Mouse (Mus musculus) forebrain, embryonic 14.5 days (tissue): ENCODE data around the gene Dhx33. TPM values are rescaled to one million over a fixed set of nuclear protein-coding genes. Genes with fewer than 3 reads are reported as not detected.
A peak's percentile ranks its signal among the peaks of the same experiment; 100 is the strongest.

Experiments
- ATAC-seq: fragments of 200-750 bp; cut with Nextera tagmentation; 2 replicates; pipeline ENCODE4 v1.8.0; 2017; ENCODE audit warnings: mild to moderate bottlenecking, moderate library complexity
- DNase-seq: peaks from one replicate; pipeline ENCODE4 v3.0.0-alpha.2; 2015; ENCODE audit warnings: low spot score
- H3K27ac ChIP-seq: fragments of 300-500 bp; sonication (generic); 2 replicates; pipeline ENCODE4 v1.5.1; 2014; ENCODE audit warnings: low read depth, mild to moderate bottlenecking, control low read depth, low read length, moderate library complexity
- H3K27me3 ChIP-seq: fragments of 300-500 bp; sonication (generic); replicated peaks from 2 replicates; pipeline ENCODE4 v1.6.1; 2014; ENCODE audit warnings: low read length, control low read depth, mixed read lengths; ENCODE audit not compliant: control insufficient read depth, insufficient read depth
- H3K36me3 ChIP-seq: fragments of 300-500 bp; sonication (generic); 2 replicates; pipeline ENCODE4 v1.6.1; 2014; ENCODE audit warnings: low read length, control low read depth; ENCODE audit not compliant: control insufficient read depth, insufficient read depth
- H3K4me1 ChIP-seq: fragments of 300-500 bp; sonication (generic); 2 replicates; pipeline ENCODE4 v1.6.1; 2014; ENCODE audit warnings: antibody characterized with exemption, low read length, control low read depth; ENCODE audit not compliant: control insufficient read depth, insufficient read depth
- H3K4me2 ChIP-seq: fragments of 300-500 bp; sonication (generic); 2 replicates; pipeline ENCODE4 v1.6.1; 2014; ENCODE audit warnings: mild to moderate bottlenecking, control low read depth, low read length
- H3K4me3 ChIP-seq: fragments of 300-500 bp; sonication (generic); 2 replicates; pipeline ENCODE4 v1.5.1; 2014; ENCODE audit warnings: low read depth, low read length, control low read depth
- H3K9ac ChIP-seq: fragments of 300-500 bp; sonication (generic); 2 replicates; pipeline ENCODE4 v1.6.1; 2014; ENCODE audit warnings: mild to moderate bottlenecking, low read length, control low read depth, moderate library complexity
- H3K9me3 ChIP-seq: fragments of 300-500 bp; sonication (generic); replicated peaks from 2 replicates; pipeline ENCODE4 v1.6.1; 2016; ENCODE audit warnings: low read length, control low read depth, mixed read lengths; ENCODE audit not compliant: control insufficient read depth
- whole genome bisulfite sequencing: fragments of 180-500 bp; shearing (Covaris S2); extraction: QIAGEN DNeasy Blood & Tissue Kit; methylation state at CpG from one replicate; pipeline ENCODE4 v1.1.7; 2014; 5-methylcytosine and 5-hydroxymethylcytosine counted together
- polyA plus RNA-seq: library from polyadenylated mRNA; unstranded; fragments of >200 nt; fragmentation: Nextera tagmentation; extraction: Ambion mirVana; gene quantifications from 2 replicates; pipeline ENCODE4 v1.2.1, GENCODE M21; 2014

Dhx33 gene
- polyA plus RNA-seq, 1 experiment from 2014 or later = 11.9 TPM

DNA sequence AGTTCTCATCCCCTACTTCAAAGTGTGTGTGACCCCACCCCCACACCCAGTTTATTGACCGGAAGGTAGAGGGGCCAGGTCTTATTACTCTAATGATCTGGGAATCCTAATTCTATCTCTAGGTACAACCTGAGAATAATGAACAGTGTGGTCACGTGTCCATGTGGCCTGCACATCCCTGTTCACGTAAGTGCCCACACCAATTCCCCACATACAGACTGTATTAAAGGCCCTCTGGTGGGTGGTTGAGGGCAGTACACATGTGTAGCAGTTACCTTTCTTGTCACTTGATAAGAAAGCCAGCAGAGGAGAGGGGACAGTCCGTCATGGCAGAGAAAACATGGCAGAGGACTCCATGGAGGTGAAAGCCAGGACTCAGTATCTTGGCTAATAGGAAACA, 30.3 kb downstream of the Dhx33 start:
- no peak overlapping the region for H3K27ac ChIP-seq
- WGBS = 65% methylated on average over 4 of the region's 4 CpGs
- H3K4me2 ChIP-seq = no peak overlapping the region
- ATAC-seq (no peak), DNase-seq (peak; percentile 11)
- H3K27me3 ChIP-seq = no peaks in the 10 kb centered on the region
- no peak overlapping the region for H3K4me3 ChIP-seq
- H3K36me3 ChIP-seq = peaks cover 56% of the 10 kb centered on the region
- H3K9me3 ChIP-seq = no peaks in the 10 kb centered on the region
- peaks cover 3% of the 10 kb centered on the region for H3K4me1 ChIP-seq
- no peak overlapping the region for H3K9ac ChIP-seq

- H3K27me3 ChIP-seq = no peaks in the 10 kb centered on the region
- WGBS = 58% methylated on average over 1 of the region's 1 CpGs
- no peak overlapping the region for H3K4me3 ChIP-seq
- H3K9me3 ChIP-seq = no peaks in the 10 kb centered on the region
- no peak for DNase-seq
- H3K4me1 ChIP-seq = peaks cover 10% of the 10 kb centered on the region
- no peak overlapping the region for H3K9ac ChIP-seq
- peaks cover 42% of the 10 kb centered on the region for H3K36me3 ChIP-seq
- no peak overlapping the region for H3K27ac ChIP-seq
- H3K4me2 ChIP-seq = no peak overlapping the region
- ATAC-seq = no peak
Measured at GRCm38 (mm10) chr11:70972586-70972985, 31.7 kb downstream of the Dhx33 start.

DNA sequence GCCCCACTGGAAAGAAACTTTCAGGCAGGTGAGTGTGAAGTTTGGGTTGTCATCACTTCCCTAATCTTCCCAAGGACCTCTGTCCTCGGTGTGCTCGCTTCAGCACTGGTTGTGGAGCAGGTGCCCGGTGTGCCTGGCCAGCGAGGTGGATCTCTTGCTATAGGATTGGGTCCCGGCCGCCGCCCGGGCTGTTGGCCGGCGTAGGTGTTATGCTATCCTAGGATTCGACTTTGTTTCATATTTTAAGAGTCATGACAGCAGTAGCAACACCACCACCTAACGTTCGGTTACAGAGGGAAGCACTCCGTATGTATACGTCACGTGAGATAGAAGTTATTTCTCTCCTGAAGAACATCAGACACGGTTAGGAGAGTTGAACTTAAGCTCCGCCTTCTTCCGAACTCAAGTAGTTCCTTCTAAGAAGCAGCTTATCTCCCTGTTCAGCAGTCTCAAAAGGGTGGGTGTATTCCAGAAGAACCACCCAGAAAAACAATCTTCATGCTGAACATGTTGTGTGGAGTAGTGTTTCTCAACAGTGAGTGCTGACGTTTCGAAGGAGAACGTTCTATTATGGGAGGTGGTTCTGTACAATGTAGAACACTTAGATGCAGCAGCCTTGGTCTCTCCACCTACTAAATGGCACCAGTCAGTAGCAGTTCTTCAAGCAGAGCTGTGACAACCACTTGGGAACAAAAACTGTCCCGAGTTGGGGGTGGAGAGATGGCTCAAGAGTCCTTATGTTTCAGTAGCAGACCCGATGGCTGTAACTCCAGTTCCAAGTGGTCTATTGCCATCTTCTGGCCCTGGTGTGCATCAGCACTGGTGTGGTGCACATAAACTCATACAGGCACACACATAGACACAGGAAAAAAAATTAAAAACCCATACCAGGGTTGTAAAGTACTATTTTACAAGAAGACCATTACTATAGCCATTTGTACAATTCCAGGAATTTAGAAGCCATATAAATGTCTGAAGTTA, 33.4 kb downstream of the Dhx33 start:
- peak; percentile 35 for DNase-seq

DNA sequence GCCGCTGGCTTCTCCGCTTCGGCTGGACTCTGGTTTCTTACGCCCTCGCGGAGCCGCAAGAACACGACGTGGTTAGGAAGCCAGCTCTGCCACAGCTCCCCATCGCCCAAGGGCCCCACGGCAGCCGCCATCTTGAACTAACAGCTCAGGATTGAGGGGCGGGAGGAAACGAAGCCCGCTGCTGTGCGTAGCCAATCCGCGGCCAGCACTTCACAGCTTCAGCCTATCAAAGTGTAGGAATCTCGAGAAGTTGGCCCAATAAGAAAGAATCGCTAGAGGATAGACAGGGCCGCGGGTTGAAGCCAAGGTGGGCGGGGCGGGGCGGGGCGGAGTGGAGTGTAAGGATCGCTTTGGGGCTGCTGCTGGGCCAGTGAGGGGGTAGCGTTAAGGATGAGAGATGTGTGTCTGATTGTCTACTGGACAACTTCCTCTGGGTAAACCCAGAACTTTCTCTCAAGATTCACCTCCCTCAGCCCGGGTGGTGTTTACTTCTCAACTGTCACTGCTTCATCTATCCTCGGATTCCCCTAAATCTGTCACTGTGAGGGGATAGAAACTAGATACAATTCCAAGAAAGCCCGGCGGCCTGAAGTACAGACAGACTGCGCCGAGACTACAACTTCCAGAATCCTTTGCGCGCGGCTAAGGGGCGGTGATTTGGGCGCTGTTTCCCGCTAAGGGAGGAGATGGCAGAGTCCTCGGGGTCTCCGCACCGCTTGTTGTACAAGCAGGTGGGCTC, 34.2 kb downstream of the Dhx33 start, which contains the start of the genes Nup88 and Rpain:
TSS of gene Nup88 (minus strand) at position 153 of the 739 bp plus-strand sequence.
TSS of gene Rpain (plus strand) at position 393 of the 739 bp plus-strand sequence.
- no peaks in the 10 kb centered on the region for H3K9me3 ChIP-seq
- H3K27me3 ChIP-seq = no peaks in the 10 kb centered on the region
- H3K4me2 ChIP-seq = peak within 1 kb of the TSS; percentile 75
- DNase-seq (peak; percentile 99), ATAC-seq (peak; percentile 98)
- peaks cover 37% of the 10 kb centered on the region for H3K36me3 ChIP-seq
- peak within 1 kb of the TSS; percentile 96 for H3K4me3 ChIP-seq
- H3K9ac ChIP-seq = peak within 1 kb of the TSS; percentile 93
- H3K27ac ChIP-seq = peak within 1 kb of the TSS; percentile 84
- WGBS = under 1% methylated on average over 43 of the region's 43 CpGs
- peaks cover 10% of the 10 kb centered on the region for H3K4me1 ChIP-seq

More for the DNA sequence above, 33.4 kb downstream of the Dhx33 start:
- ATAC-seq = peak; percentile 14
- Histone ChIP-seq H3K9me3 (no peaks in the 10 kb centered on the region), H3K36me3 (peaks cover 37% of the 10 kb centered on the region), H3K4me2 (peak overlapping the region; percentile 74), H3K27me3 (no peaks in the 10 kb centered on the region), H3K4me3 (peak overlapping the region; percentile 96), H3K4me1 (peaks cover 10% of the 10 kb centered on the region), H3K27ac (peak overlapping the region; percentile 84), H3K9ac (peak overlapping the region; percentile 68)
- 18% methylated on average over 24 of the region's 24 CpGs for WGBS

DNA sequence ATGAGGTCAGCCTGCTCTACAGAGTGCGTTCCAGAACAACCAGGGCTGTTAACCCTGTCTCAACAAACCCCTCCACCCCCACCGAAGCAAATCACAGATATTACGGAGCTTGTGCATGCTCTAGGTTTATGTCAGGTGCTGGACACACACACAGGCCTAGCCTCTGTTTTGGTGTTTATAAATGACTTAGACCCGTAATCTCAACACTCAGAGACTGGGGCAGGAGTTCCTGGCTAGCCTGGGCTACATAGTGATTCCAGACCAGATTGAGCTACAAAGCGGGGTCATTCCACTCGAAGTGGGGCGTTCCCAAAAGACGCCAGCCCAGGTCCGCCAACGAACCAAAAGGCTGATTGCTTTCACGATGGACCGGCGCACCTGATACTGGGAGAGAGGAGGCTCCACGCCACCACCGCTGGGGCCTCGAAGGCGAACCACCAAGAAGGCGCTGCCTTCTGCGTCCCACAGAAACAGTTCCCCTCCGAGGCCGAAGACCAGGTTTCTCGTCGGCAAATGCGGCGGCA, 34.9 kb downstream of the Dhx33 start:
- H3K4me3 ChIP-seq = peak overlapping the region; percentile 96
- WGBS = under 1% methylated on average over 25 of the region's 25 CpGs
- no peaks in the 10 kb centered on the region for H3K9me3 ChIP-seq
- no peaks in the 10 kb centered on the region for H3K27me3 ChIP-seq
- H3K36me3 ChIP-seq = peaks cover 37% of the 10 kb centered on the region
- H3K9ac ChIP-seq = peak overlapping the region; percentile 93
- H3K27ac ChIP-seq = peak overlapping the region; percentile 84
- peak overlapping the region; percentile 75 for H3K4me2 ChIP-seq
- ATAC-seq = peak; percentile 11
- peaks cover 10% of the 10 kb centered on the region for H3K4me1 ChIP-seq
- DNase-seq = no peak

DNA sequence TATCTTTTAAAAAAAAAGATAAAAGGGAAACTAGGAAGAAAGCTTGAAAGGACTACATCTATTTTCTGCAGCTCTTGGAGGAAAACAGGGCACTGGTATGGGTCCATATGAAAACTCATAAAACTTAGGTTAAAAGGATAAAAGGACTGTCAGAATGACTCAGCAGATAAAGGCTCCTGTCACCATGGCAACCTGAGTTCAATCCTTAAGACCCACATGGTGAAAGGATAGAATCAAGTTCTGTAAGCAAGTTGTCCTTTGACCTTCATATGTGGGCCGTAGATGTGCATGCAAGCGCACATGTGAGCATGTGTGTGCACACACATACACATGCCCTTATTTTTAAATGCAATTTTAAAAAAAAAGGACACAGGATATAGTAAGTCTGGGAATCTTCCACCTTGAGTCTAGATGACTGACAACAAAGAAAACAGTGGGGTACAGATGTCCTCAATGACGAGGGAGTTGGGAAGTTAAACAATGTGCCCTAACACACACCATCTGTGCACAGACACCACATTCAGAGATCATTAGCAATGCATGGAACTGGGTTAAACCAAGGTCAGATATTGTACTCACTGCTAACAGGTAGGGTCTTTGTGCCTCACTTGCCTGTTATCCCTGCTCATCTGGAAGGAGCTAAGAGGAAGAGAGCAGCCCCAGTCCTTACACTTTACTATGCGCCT, 39.9 kb downstream of the Dhx33 start:
- Histone ChIP-seq H3K4me3 (no peak overlapping the region), H3K9me3 (no peaks in the 10 kb centered on the region), H3K4me1 (peaks cover 8% of the 10 kb centered on the region), H3K9ac (no peak overlapping the region), H3K4me2 (no peak overlapping the region), H3K36me3 (peaks cover 70% of the 10 kb centered on the region), H3K27ac (no peak overlapping the region), H3K27me3 (no peaks in the 10 kb centered on the region)
- WGBS = 75% methylated on average over 4 of the region's 4 CpGs
- no peak for ATAC-seq
- DNase-seq = no peak

- Histone ChIP-seq H3K27me3 (no peaks in the 10 kb centered on the region), H3K9ac (no peak overlapping the region), H3K4me1 (no peaks in the 10 kb centered on the region), H3K4me3 (no peak overlapping the region), H3K9me3 (no peaks in the 10 kb centered on the region), H3K36me3 (peaks cover 91% of the 10 kb centered on the region), H3K4me2 (no peak overlapping the region), H3K27ac (no peak overlapping the region)
- no peak for ATAC-seq
- 87% methylated on average over 5 of the region's 5 CpGs for WGBS
- DNase-seq = no peak
Measured at GRCm38 (mm10) chr11:70960786-70961554, 43.3 kb downstream of the Dhx33 start.

- Histone ChIP-seq H3K4me3 (no peak overlapping the region), H3K9me3 (no peaks in the 10 kb centered on the region), H3K9ac (no peak overlapping the region), H3K36me3 (peaks cover 94% of the 10 kb centered on the region), H3K4me2 (no peak overlapping the region), H3K27ac (no peak overlapping the region), H3K4me1 (no peaks in the 10 kb centered on the region), H3K27me3 (no peaks in the 10 kb centered on the region)
- ATAC-seq (no peak), DNase-seq (no peak)
- WGBS = 86% methylated on average over 4 of the region's 4 CpGs
Measured at GRCm38 (mm10) chr11:70954711-70955110, 49.5 kb downstream of the Dhx33 start.
